Mouse (Mus musculus): ENCODE data around the gene Sfxn3. TPM values are rescaled to one million over a fixed set of nuclear protein-coding genes. Genes with fewer than 3 reads are reported as not detected.

Gene Sfxn3
- polyA plus RNA-seq, 1 experiment from 2014 or later = 19.6 TPM

Other genes with a start within 250 kb of the Sfxn3 start
- 27.2 and 29.7 TPM in 2 replicates for gene Slf2, start 116.4 kb upstream of the Sfxn3 start, polyA plus RNA-seq (2015; fragmentation: Nextera tagmentation; extraction: Ambion mirVana)
- gene Sema4g, start 58.4 kb upstream of the Sfxn3 start, polyA plus RNA-seq (2015; fragmentation: Nextera tagmentation; extraction: Ambion mirVana) = 0.60 and 0.96 TPM in 2 replicates
- gene Twnk, start 41.8 kb upstream of the Sfxn3 start, polyA plus RNA-seq (2015; fragmentation: Nextera tagmentation; extraction: Ambion mirVana) = 16.3 and 16.7 TPM in 2 replicates
- gene Mrpl43, start 41.1 kb upstream of the Sfxn3 start, polyA plus RNA-seq (2015; fragmentation: Nextera tagmentation; extraction: Ambion mirVana) = 55.9 and 62.2 TPM in 2 replicates
- 39.3 and 39.9 TPM in 2 replicates for gene Lzts2, start 33.1 kb upstream of the Sfxn3 start, polyA plus RNA-seq (2015; fragmentation: Nextera tagmentation; extraction: Ambion mirVana)
- 0.15 TPM in 1 of 2 replicates, not detected in the other for gene Pdzd7, start 1.8 kb upstream of the Sfxn3 start, polyA plus RNA-seq (2015; fragmentation: Nextera tagmentation; extraction: Ambion mirVana)
- 5.8 and 6.5 TPM in 2 replicates for gene Kazald1, start 27.7 kb downstream of the Sfxn3 start, polyA plus RNA-seq (2015; fragmentation: Nextera tagmentation; extraction: Ambion mirVana)
- gene Tlx1, start 103.2 kb downstream of the Sfxn3 start, polyA plus RNA-seq (2015; fragmentation: Nextera tagmentation; extraction: Ambion mirVana) = 0.11 and 0.23 TPM in 2 replicates
- gene Lbx1, start 188.3 kb downstream of the Sfxn3 start, polyA plus RNA-seq (2015; fragmentation: Nextera tagmentation; extraction: Ambion mirVana) = not detected in 2 replicates

Data from heart, embryonic 13.5 days (tissue).